Mouse (Mus musculus) G1E (cell line): ENCODE measurements around the gene Qrfpr.

Source experiments
- CTCF ChIP-seq: IDR thresholded peaks from 2 replicates; pipeline ENCODE4 v1.5.1; 2012; ENCODE audit warnings: low read depth, low read length, inconsistent platforms, mixed read lengths
- POLR2AphosphoS5 ChIP-seq: IDR thresholded peaks from 2 replicates; pipeline ENCODE4 v1.6.1; 2012; ENCODE audit warnings: low read depth, low read length, inconsistent platforms; ENCODE audit not compliant: insufficient replicate concordance
- TAL1 ChIP-seq: conservative IDR thresholded peaks from 2 replicates; pipeline ENCODE4 v1.6.1; 2012; ENCODE audit warnings: low read depth, low read length, inconsistent platforms, mixed read lengths

- TF ChIP-seq TAL1 (no peak), CTCF (no peak), POLR2AphosphoS5 (no peak)
Observed at GRCm38 (mm10) chr3:36202932-36203331, 19.2 kb downstream of the Qrfpr start.
